Mouse (Mus musculus) liver, embryonic 11.5 days (tissue): Measurements from ENCODE around the gene Ren1. TPM values are rescaled to one million over a fixed set of nuclear protein-coding genes. Genes with fewer than 3 reads are reported as not detected.

ENCODE experiments used
- ATAC-seq: fragments of 200-750 bp; cut with Nextera tagmentation; replicated peaks from 2 replicates; pipeline ENCODE4 v1.8.0; 2017; ENCODE audit warnings: moderate number of reproducible peaks, mild to moderate bottlenecking, moderate TSS enrichment, moderate library complexity; ENCODE audit not compliant: low FRiP score
- DNase-seq: peaks from one replicate; pipeline ENCODE4 v3.0.0-alpha.2; 2017; ENCODE audit warnings: low spot score
- H3K27ac ChIP-seq: fragments of 300-500 bp; sonication (generic); 2 replicates; pipeline ENCODE4 v1.5.1; 2014; ENCODE audit warnings: mild to moderate bottlenecking, low read depth, low read length, control low read depth
- H3K27me3 ChIP-seq: fragments of 300-500 bp; sonication (generic); replicated peaks from 2 replicates; pipeline ENCODE4 v1.6.1; 2014; ENCODE audit warnings: low read length, mixed read lengths; ENCODE audit not compliant: control insufficient read depth, insufficient read depth
- H3K36me3 ChIP-seq: fragments of 300-500 bp; sonication (generic); 2 replicates; pipeline ENCODE4 v1.6.1; 2014; ENCODE audit warnings: mild to moderate bottlenecking, low read length, moderate library complexity, mixed read lengths; ENCODE audit not compliant: control insufficient read depth, insufficient read depth
- H3K4me1 ChIP-seq: fragments of 300-500 bp; sonication (generic); replicated peaks from 2 replicates; pipeline ENCODE4 v1.6.1; 2014; ENCODE audit warnings: low read length, mixed read lengths; ENCODE audit not compliant: control insufficient read depth, insufficient read depth
- H3K4me2 ChIP-seq: fragments of 300-500 bp; sonication (generic); 2 replicates; pipeline ENCODE4 v1.6.1; 2014; ENCODE audit warnings: mild to moderate bottlenecking, control low read depth, moderate library complexity
- H3K4me3 ChIP-seq: fragments of 300-500 bp; sonication (generic); 2 replicates; pipeline ENCODE4 v1.5.1; 2014; ENCODE audit warnings: low read depth, low read length, control low read depth
- H3K9ac ChIP-seq: fragments of 300-500 bp; sonication (generic); 2 replicates; pipeline ENCODE4 v1.6.1; 2014; ENCODE audit warnings: low read depth, low read length, control low read depth
- H3K9me3 ChIP-seq: fragments of 300-500 bp; sonication (generic); 2 replicates; pipeline ENCODE4 v1.6.1; 2016; ENCODE audit warnings: low read length, inconsistent platforms, mixed read lengths; ENCODE audit not compliant: control insufficient read depth
- WGBS: fragments of 180-500 bp; shearing (Covaris S2); extraction: QIAGEN DNeasy Blood & Tissue Kit; methylation state at CpG from one replicate; pipeline ENCODE4 v1.1.7; 2014; 5-methylcytosine and 5-hydroxymethylcytosine counted together
- polyA plus RNA-seq: library from polyadenylated mRNA; unstranded; fragments of >200 nt; fragmentation: Nextera tagmentation; extraction: Ambion mirVana; gene quantifications from 2 replicates; pipeline ENCODE4 v1.2.1, GENCODE M21; 2014

The Ren1 gene
- 0.30 and 0.40 TPM in 2 replicates for polyA plus RNA-seq

DNA sequence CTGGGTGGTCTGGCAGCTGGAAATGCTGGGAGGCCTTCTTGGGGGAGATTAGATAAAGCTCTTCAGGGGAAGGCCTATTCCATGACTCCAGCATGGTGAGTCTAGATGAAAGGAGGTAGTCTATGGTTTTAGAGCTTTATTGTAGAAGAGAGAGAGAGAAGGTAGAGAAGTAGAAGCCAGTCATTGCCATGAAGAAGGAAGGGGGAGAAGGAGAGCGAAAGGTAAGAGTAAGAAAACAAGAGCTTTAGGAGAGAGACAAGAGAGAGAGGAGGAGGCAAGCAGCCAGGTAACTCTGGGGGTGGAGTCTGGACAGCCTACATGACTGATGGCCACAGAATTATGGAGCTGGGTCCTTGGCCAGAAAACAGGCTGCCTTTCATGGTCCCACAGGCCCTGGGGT, at the start of gene Ren1:
TSS of gene Ren1 (plus strand) at position 301 of the 400 bp plus-strand sequence.
- H3K36me3 ChIP-seq, result no peaks in the 10 kb centered on the region
- no peak within 1 kb of the TSS for H3K9ac ChIP-seq
- peaks cover 12% of the 10 kb centered on the region for H3K27me3 ChIP-seq
- DNase-seq (no peak), ATAC-seq (no peak)
- peaks cover 4% of the 10 kb centered on the region; the same call in 1 of the 2 replicates for H3K4me1 ChIP-seq
- no peak within 1 kb of the TSS for H3K4me3 ChIP-seq
- H3K9me3 ChIP-seq, result no peaks in the 10 kb centered on the region
- H3K27ac ChIP-seq, result no peak within 1 kb of the TSS
- WGBS, result 91% methylated on average over 1 of the region's 1 CpGs
- H3K4me2 ChIP-seq, result no peak within 1 kb of the TSS

DNA sequence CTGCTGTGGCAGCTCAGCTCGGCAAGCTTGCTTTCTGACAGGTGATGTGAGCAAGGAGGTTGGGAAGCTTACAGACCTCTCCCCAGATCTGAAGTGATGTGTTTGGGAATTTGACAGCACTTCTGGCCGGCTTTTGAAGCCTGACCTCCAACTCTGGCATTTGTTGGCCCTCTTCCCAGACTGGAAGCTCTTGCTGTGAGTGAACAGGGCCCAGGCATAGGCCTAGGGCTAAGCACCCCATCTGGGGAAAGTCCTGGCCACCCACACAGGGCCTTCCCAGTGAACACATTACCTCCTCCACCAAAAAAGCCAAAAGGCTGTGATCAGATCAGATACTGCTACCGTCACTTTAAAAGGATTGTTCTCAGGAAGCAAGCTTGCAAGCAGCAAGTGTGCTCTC, 47.8 kb upstream of the Ren1 start:
- WGBS, result 37% methylated on average over 3 of the region's 3 CpGs
- Histone ChIP-seq H3K27me3 (0 out of 2 replicates have a peak, but pooled peaks cover 2% of the 10 kb centered on the region), H3K27ac (no peak overlapping the region), H3K4me1 (no peaks in the 10 kb centered on the region; the same call in 1 of the 2 replicates), H3K36me3 (no peaks in the 10 kb centered on the region), H3K4me2 (no peak overlapping the region), H3K4me3 (no peak overlapping the region), H3K9me3 (no peaks in the 10 kb centered on the region), H3K9ac (no peak overlapping the region)
- ATAC-seq (no peak), DNase-seq (no peak)

DNA sequence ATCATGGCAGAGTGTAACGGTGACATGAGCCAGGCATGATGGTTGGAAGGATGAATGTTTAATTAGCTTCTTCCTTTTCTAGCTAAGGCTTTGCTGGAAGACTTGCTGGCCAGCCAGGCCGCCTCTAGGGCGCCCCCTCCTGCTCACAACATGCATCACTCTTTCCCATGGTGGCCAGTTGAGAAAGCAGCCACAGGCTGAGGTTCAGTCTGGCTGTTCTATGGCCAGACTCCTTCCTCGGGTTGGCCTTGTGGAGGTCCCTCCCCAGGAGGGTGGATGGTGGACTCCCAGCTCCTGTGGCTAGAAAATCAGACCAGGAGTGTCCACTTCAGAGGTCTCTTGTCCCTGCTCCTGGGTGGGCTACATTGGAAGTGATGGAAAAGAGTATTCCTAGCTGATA, 43.5 kb upstream of the Ren1 start:
- peaks cover 4% of the 10 kb centered on the region for H3K4me1 ChIP-seq
- H3K4me3 ChIP-seq, result no peak overlapping the region
- H3K27me3 ChIP-seq, result no peaks in the 10 kb centered on the region
- H3K9ac ChIP-seq, result no peak overlapping the region
- no peak overlapping the region for H3K4me2 ChIP-seq
- WGBS, result 11% methylated on average over 4 of the region's 4 CpGs
- no peak for ATAC-seq
- H3K9me3 ChIP-seq, result no peaks in the 10 kb centered on the region
- peak; percentile 61 for DNase-seq
- H3K27ac ChIP-seq, result no peak overlapping the region
- no peaks in the 10 kb centered on the region for H3K36me3 ChIP-seq

DNA sequence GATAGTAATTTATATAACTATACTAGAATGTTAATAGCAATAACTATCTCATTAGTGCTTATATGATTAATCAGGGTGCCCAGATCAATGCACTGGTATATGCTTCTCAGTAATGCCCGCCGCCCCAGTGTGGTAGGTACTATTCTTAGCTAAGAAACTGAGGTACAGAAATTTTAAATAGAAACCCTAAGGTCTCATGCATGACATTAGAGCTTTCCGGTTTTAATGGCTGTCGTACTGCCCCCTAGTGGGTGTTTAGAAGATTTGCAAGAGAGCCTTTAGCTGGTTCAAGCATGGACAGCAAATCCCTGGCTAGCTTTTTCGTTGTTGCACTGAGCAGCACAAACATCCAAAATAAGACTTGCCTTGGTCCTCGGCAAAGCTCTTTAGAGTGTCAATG, 43.0 kb upstream of the Ren1 start:
- Histone ChIP-seq H3K4me3 (no peak overlapping the region), H3K9me3 (no peaks in the 10 kb centered on the region), H3K36me3 (no peaks in the 10 kb centered on the region), H3K4me2 (no peak overlapping the region), H3K9ac (no peak overlapping the region), H3K27ac (no peak overlapping the region), H3K4me1 (peaks cover 8% of the 10 kb centered on the region), H3K27me3 (no peaks in the 10 kb centered on the region)
- no peak for ATAC-seq
- WGBS, result 21% methylated on average over 6 of the region's 6 CpGs
- no peak for DNase-seq

DNA sequence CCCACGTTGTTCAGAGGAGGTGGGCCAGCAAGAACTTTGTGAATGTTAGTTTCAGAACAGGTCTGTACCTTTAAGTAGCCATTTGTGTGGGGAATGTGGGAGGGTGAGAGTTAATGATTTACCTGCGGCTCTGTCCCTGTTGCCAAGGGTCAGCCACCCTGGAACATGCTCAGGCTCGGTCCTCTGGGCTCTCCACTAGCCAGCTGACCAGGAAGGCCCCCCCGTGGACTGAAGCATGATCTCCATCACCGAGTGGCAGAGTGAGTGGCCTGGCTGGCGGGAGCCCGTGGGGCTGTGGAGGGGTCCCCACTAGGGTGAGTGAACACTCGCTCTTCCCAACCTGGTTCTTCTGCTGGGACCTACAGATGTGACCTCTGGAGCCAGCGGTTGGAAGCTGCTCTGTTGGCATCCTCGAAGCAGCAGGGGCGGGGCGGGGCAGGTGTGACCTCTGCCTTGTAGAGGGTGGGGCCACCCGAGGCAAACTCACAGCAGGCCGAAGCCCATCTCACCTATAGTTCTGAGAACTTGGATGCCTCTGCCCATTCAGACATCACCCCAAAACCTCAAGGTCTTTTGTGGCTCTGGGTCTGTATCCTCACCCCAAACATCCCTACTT, 40.5 kb upstream of the Ren1 start, which contains the start of gene Golt1a:
TSS of gene Golt1a (plus strand) at position 149 of the 616 bp plus-strand sequence.
- peak within 1 kb of the TSS; percentile 11; the same call in 1 of the 2 replicates for H3K4me3 ChIP-seq

DNA sequence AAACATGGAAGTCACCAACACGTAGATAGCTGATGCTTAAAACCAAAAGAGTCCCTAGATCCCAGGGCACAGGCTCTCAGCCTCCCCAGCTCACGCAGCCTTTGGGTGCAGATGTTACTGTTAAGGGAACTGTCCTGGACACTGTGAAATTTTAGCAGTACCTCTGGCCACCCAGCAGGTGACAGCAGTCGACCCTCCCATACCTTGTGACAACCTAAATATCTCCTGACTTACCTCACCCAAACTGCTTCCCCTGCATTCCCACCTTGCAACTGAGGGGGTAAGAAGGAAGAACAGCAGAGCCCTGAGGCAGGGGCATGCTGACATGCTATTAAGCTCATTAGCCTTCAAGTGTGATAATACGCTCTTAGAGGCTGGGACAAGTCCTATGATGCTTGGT, 39.1 kb upstream of the Ren1 start:
- H3K27me3 ChIP-seq, result no peaks in the 10 kb centered on the region
- H3K9ac ChIP-seq, result no peak overlapping the region
- no peak for DNase-seq
- 48% methylated on average over 4 of the region's 4 CpGs for WGBS
- no peak for ATAC-seq
- H3K36me3 ChIP-seq, result no peaks in the 10 kb centered on the region
- no peak overlapping the region for H3K27ac ChIP-seq
- H3K4me1 ChIP-seq, result peaks cover 8% of the 10 kb centered on the region
- no peaks in the 10 kb centered on the region for H3K9me3 ChIP-seq
- no peak overlapping the region for H3K4me3 ChIP-seq
- H3K4me2 ChIP-seq, result no peak overlapping the region

More for the DNA sequence above, 40.5 kb upstream of the Ren1 start, which contains the start of gene Golt1a:
- peaks cover 8% of the 10 kb centered on the region for H3K4me1 ChIP-seq
- H3K27me3 ChIP-seq, result no peaks in the 10 kb centered on the region
- DNase-seq, result peak; percentile 49
- no peaks in the 10 kb centered on the region for H3K9me3 ChIP-seq
- peak; percentile 69 for ATAC-seq
- 57% methylated on average over 14 of the region's 14 CpGs for WGBS
- no peak within 1 kb of the TSS; the same call in 1 of the 2 replicates for H3K9ac ChIP-seq
- no peak within 1 kb of the TSS for H3K27ac ChIP-seq
- no peaks in the 10 kb centered on the region for H3K36me3 ChIP-seq
- H3K4me2 ChIP-seq, result peak within 1 kb of the TSS; percentile 21

DNA sequence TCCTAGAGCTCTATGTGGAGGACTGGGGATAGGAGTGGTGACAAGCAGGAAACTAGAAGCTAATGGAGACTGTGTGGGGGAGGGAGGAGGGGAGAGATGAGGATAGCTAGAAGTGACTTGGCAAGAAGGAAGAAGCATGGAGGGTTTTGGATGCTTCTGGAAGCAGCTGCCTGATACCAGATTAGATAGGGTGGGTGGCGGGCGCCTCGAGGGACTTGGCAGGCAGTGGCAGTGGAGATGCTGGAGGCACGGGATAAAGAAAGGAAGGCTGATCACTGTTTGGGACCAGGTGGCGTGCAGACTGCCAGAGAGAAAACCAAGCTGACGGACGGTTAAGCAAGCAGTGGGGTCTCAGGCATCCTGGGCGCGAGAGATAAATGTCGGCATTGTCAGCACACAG, 38.4 kb upstream of the Ren1 start:
- Histone ChIP-seq H3K9me3 (no peaks in the 10 kb centered on the region), H3K27ac (no peak overlapping the region), H3K36me3 (no peaks in the 10 kb centered on the region), H3K4me2 (no peak overlapping the region), H3K4me3 (no peak overlapping the region), H3K4me1 (peaks cover 8% of the 10 kb centered on the region), H3K9ac (no peak overlapping the region), H3K27me3 (no peaks in the 10 kb centered on the region)
- DNase-seq, result no peak
- ATAC-seq, result no peak
- 26% methylated on average over 10 of the region's 10 CpGs for WGBS

DNA sequence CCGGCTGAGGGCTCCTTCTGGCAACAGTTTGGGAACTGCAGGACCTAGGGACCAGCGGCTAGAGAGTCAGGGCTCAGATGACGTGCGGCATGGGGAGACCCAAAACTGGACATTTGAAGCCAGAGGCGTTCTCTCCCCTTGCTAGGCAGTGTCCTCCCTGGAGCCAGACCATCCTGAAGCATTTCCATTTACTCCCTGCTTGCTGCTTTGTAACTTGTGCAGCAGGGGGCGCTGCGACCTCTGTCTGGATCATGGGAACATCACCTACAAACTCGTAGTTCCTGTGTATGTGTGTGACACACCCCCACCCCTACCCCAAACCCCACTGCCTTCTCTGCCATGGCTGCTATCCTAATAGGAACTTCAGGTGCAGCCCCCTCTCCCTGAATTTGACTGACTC, 35.9 kb upstream of the Ren1 start:
- H3K9me3 ChIP-seq, result no peaks in the 10 kb centered on the region
- no peak for ATAC-seq

DNA sequence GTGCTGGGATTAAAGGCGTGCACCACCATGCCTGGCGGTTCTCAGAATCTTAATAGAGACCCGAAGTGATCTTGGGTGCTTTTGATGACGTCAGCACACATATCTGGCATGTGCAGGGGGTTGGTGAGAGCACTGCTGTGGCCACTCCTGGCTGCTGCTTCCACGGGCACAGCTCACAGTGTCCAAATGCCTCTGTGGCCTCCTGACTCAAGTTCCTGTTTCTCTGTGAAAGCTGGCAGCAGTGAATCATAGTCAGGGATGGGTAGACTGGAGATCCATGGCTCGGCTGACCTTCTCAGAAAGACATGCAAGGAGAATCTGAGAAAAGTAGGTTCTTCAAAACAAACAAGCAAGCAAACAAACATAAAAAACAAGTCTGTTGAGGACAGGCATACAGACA, 34.5 kb upstream of the Ren1 start:
- Histone ChIP-seq H3K4me1 (peaks cover 6% of the 10 kb centered on the region), H3K27ac (no peak overlapping the region), H3K9ac (no peak overlapping the region), H3K27me3 (no peaks in the 10 kb centered on the region), H3K4me3 (no peak overlapping the region), H3K36me3 (no peaks in the 10 kb centered on the region), H3K9me3 (no peaks in the 10 kb centered on the region), H3K4me2 (no peak overlapping the region)
- no peak for ATAC-seq
- DNase-seq, result no peak
- WGBS, result 69% methylated on average over 6 of the region's 6 CpGs

More for the DNA sequence above, 35.9 kb upstream of the Ren1 start:
- Histone ChIP-seq H3K9ac (no peak overlapping the region), H3K27ac (no peak overlapping the region), H3K4me1 (peaks cover 8% of the 10 kb centered on the region), H3K4me2 (no peak overlapping the region), H3K27me3 (no peaks in the 10 kb centered on the region), H3K36me3 (no peaks in the 10 kb centered on the region), H3K4me3 (no peak overlapping the region)
- WGBS, result 27% methylated on average over 8 of the region's 8 CpGs
- no peak for DNase-seq
